Mouse (Mus musculus): ENCODE measurements around the gene Zfp704. TPM values are rescaled to one million over a fixed set of nuclear protein-coding genes. Genes with fewer than 3 reads are reported as not detected.

Gene Zfp704
- polyA plus RNA-seq, 1 experiment: 17.2 TPM

DNA sequence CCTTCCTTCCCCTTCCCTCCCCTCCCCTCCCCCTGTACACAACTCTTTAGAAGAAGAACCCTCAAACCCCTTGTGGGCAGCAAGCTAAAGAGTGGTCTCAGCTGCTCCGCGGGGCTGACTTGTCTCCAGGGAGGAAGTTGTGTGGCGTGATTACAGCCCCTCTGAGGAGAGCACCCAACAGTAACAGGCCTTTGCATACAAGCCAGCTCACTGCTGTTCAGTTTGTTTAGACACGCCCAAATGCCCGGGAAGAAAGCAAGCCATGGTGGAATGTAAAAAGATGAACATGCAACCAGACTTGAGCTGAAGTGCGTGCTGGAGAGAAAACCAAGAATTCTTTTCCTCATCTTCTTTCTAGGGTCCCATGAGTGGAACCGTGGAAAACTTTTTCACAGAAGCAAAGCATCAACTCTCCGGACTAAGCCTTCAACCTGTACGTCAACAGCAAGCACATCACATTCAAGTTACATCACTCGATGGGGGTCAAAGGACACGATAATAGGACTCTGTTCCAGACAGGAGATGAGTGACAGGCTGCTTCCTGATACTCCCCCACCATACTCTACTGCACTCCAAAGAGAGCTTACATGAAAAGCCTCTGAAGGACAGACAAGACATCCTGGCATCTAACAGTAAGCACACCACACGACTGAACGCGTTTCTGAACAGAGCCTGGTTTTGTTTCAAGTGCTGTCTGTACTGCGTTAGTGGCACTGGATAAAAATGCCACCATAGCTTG, 62.8 kb downstream of the Zfp704 start:
- no peaks in the 10 kb centered on the region for H3K4me1 ChIP-seq (ENCODE audit: control insufficient read depth, insufficient read depth, low read length)
- TF ChIP-seq CTCF (IDR thresholded peaks at IDR 0.05; ENCODE audit: control insufficient read depth, insufficient read depth, insufficient replicate concordance, low read depth, low read length) (no peak), POLR2A (IDR thresholded peaks at IDR 0.05; ENCODE audit: control insufficient read depth, low read depth, low read length) (no peak)
- no peaks in the 10 kb centered on the region for H3K27me3 ChIP-seq (ENCODE audit: control insufficient read depth, insufficient read depth, low read length)
- no peaks in the 10 kb centered on the region for H3K36me3 ChIP-seq (ENCODE audit: control insufficient read depth, insufficient read depth, low read length)
- no peak overlapping the region for H3K4me3 ChIP-seq (ENCODE audit: control insufficient read depth, low read depth, low read length)
- H3K27ac ChIP-seq (ENCODE audit: control insufficient read depth, insufficient read depth, low read depth, low read length): no peak overlapping the region

- H3K27ac ChIP-seq (ENCODE audit: control insufficient read depth, insufficient read depth, low read depth, low read length): no peak overlapping the region
- H3K27me3 ChIP-seq (ENCODE audit: control insufficient read depth, insufficient read depth, low read length): no peaks in the 10 kb centered on the region
- H3K4me3 ChIP-seq (ENCODE audit: control insufficient read depth, low read depth, low read length): no peak overlapping the region
- H3K36me3 ChIP-seq (ENCODE audit: control insufficient read depth, insufficient read depth, low read length): no peaks in the 10 kb centered on the region
- no peak for TF ChIP-seq CTCF (IDR thresholded peaks at IDR 0.05; ENCODE audit: control insufficient read depth, insufficient read depth, insufficient replicate concordance, low read depth, low read length)
- TF ChIP-seq POLR2A (IDR thresholded peaks at IDR 0.05; ENCODE audit: control insufficient read depth, low read depth, low read length): no peak
- no peaks in the 10 kb centered on the region for H3K4me1 ChIP-seq (ENCODE audit: control insufficient read depth, insufficient read depth, low read length)
These were observed 65.5 kb downstream of the Zfp704 start for GRCm38 (mm10) chr3:9544421-9544820.

DNA sequence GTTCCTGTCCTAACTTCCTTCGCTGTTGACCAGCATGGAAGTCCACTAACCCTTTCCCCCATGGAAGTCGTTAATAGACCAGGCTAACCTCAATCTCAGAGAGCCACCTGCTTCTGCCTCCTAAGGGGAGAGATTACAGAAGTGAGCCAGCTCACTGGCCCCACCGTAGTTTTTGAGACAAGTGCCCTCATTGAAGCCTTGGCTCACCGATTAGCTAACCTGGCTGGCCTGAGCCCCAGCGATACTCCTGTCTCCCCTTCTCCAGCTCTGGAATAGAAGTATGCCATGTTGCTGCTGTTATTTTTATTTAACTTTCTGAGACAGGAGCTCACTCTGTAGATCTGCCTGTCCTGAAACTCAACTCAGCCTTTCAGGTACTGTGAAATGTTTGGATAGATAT, 66.0 kb downstream of the Zfp704 start:
- Histone ChIP-seq H3K36me3 (ENCODE audit: control insufficient read depth, insufficient read depth, low read length) (no peaks in the 10 kb centered on the region), H3K27me3 (ENCODE audit: control insufficient read depth, insufficient read depth, low read length) (no peaks in the 10 kb centered on the region), H3K4me1 (ENCODE audit: control insufficient read depth, insufficient read depth, low read length) (no peaks in the 10 kb centered on the region), H3K4me3 (ENCODE audit: control insufficient read depth, low read depth, low read length) (no peak overlapping the region), H3K27ac (ENCODE audit: control insufficient read depth, insufficient read depth, low read depth, low read length) (no peak overlapping the region)
- TF ChIP-seq POLR2A (IDR thresholded peaks at IDR 0.05; ENCODE audit: control insufficient read depth, low read depth, low read length) (no peak), CTCF (IDR thresholded peaks at IDR 0.05; ENCODE audit: control insufficient read depth, insufficient read depth, insufficient replicate concordance, low read depth, low read length) (no peak)

DNA sequence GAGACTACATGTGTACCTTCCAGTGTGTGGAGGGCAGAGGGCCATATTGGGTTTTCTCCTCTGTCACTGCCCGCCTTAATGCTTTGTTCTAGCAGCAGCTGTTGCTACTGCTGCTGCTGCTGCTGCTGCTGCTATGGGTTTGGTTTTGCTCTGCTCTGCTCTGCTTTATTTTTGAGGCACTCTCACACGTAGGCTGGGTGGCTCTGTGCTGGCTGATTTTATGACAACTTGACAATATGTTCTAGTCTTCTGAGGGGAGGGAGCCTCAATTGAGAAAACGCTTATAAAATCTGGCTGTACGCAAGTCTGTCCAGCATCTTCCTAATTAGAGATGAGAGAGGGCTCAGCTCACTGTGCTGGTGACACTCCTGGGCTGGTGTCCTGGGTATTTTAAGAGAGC, 66.4 kb downstream of the Zfp704 start:
- Histone ChIP-seq H3K27me3 (ENCODE audit: control insufficient read depth, insufficient read depth, low read length) (no peaks in the 10 kb centered on the region), H3K36me3 (ENCODE audit: control insufficient read depth, insufficient read depth, low read length) (no peaks in the 10 kb centered on the region), H3K27ac (ENCODE audit: control insufficient read depth, insufficient read depth, low read depth, low read length) (no peak overlapping the region), H3K4me3 (ENCODE audit: control insufficient read depth, low read depth, low read length) (no peak overlapping the region), H3K4me1 (ENCODE audit: control insufficient read depth, insufficient read depth, low read length) (no peaks in the 10 kb centered on the region)
- TF ChIP-seq POLR2A (IDR thresholded peaks at IDR 0.05; ENCODE audit: control insufficient read depth, low read depth, low read length) (no peak), CTCF (IDR thresholded peaks at IDR 0.05; ENCODE audit: control insufficient read depth, insufficient read depth, insufficient replicate concordance, low read depth, low read length) (no peak)

DNA sequence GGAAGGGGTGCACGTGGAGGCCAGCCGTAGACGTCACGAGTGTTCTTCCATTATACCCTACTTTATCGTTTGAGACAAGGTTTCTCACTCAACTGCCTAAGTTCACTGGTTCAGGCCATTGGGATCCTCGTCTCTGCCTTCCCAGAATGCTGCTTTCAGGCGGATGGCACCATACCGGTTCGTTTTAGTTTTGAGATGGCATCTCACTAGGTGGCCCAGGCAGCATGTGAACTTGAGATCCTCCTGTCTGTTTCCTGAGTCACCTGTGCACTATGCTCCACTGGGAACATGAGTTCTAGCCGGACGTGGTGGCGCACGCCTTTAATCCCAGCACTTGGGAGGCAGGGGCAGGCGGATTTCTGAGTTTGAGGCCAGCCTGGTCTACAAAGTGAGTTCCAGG, 68.3 kb downstream of the Zfp704 start:
- Histone ChIP-seq H3K4me3 (ENCODE audit: control insufficient read depth, low read depth, low read length) (no peak overlapping the region), H3K27me3 (ENCODE audit: control insufficient read depth, insufficient read depth, low read length) (no peaks in the 10 kb centered on the region), H3K36me3 (ENCODE audit: control insufficient read depth, insufficient read depth, low read length) (no peaks in the 10 kb centered on the region), H3K4me1 (ENCODE audit: control insufficient read depth, insufficient read depth, low read length) (no peaks in the 10 kb centered on the region), H3K27ac (ENCODE audit: control insufficient read depth, insufficient read depth, low read depth, low read length) (no peak overlapping the region)
- TF ChIP-seq POLR2A (IDR thresholded peaks at IDR 0.05; ENCODE audit: control insufficient read depth, low read depth, low read length) (no peak), CTCF (IDR thresholded peaks at IDR 0.05; ENCODE audit: control insufficient read depth, insufficient read depth, insufficient replicate concordance, low read depth, low read length) (no peak)

- no peak overlapping the region for H3K27ac ChIP-seq (ENCODE audit: control insufficient read depth, insufficient read depth, low read depth, low read length)
- no peak overlapping the region for H3K4me3 ChIP-seq (ENCODE audit: control insufficient read depth, low read depth, low read length)
- H3K4me1 ChIP-seq (ENCODE audit: control insufficient read depth, insufficient read depth, low read length): no peaks in the 10 kb centered on the region
- TF ChIP-seq POLR2A (IDR thresholded peaks at IDR 0.05; ENCODE audit: control insufficient read depth, low read depth, low read length) (no peak), CTCF (IDR thresholded peaks at IDR 0.05; ENCODE audit: control insufficient read depth, insufficient read depth, insufficient replicate concordance, low read depth, low read length) (no peak)
- no peaks in the 10 kb centered on the region for H3K27me3 ChIP-seq (ENCODE audit: control insufficient read depth, insufficient read depth, low read length)
- H3K36me3 ChIP-seq (ENCODE audit: control insufficient read depth, insufficient read depth, low read length): no peaks in the 10 kb centered on the region
These were observed 71.4 kb downstream of the Zfp704 start for GRCm38 (mm10) chr3:9538510-9538909.

DNA sequence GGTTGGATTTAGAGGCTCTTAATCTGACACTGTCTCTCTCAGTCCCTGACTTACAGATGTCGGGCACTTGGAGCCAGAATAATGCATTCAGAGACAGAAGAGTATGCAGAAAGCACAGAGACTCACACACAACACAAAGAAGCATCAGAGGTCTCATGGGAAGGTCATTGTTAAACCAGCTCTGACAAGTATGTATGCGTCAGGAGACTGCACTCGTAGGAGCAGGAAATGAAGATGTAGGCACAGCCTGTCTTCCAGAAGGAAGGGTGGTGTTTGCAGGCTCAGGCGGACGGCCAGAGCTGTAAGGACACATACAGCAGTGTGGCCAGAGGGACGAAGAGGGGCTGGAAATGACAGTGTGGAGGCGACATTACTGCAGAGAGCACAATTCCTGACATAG, 72.0 kb downstream of the Zfp704 start:
- no peaks in the 10 kb centered on the region for H3K4me1 ChIP-seq (ENCODE audit: control insufficient read depth, insufficient read depth, low read length)
- no peak overlapping the region for H3K4me3 ChIP-seq (ENCODE audit: control insufficient read depth, low read depth, low read length)
- TF ChIP-seq CTCF (IDR thresholded peaks at IDR 0.05; ENCODE audit: control insufficient read depth, insufficient read depth, insufficient replicate concordance, low read depth, low read length): no peak
- TF ChIP-seq POLR2A (IDR thresholded peaks at IDR 0.05; ENCODE audit: control insufficient read depth, low read depth, low read length): no peak
- no peaks in the 10 kb centered on the region for H3K27me3 ChIP-seq (ENCODE audit: control insufficient read depth, insufficient read depth, low read length)
- no peaks in the 10 kb centered on the region for H3K36me3 ChIP-seq (ENCODE audit: control insufficient read depth, insufficient read depth, low read length)
- no peak overlapping the region for H3K27ac ChIP-seq (ENCODE audit: control insufficient read depth, insufficient read depth, low read depth, low read length)
